Mouse (Mus musculus) thymus, adult 2 months (tissue): ENCODE measurements around the gene Pfkfb3.

Source experiments
- CTCF ChIP-seq: fragments of 200-500 bp; IDR thresholded peaks from 2 replicates; pipeline ENCODE4 v1.5.1; 2012; ENCODE audit warnings: mild to moderate bottlenecking, control low read depth, low read length, moderate library complexity, borderline replicate concordance; ENCODE audit not compliant: control insufficient read depth, poor library complexity, insufficient read depth; ENCODE audit errors: extremely low read depth
- POLR2A ChIP-seq: fragments of 200-500 bp; IDR thresholded peaks from 2 replicates; pipeline ENCODE4 v1.6.1; 2012; ENCODE audit warnings: mild to moderate bottlenecking, low read length, control low read depth, moderate library complexity; ENCODE audit not compliant: control insufficient read depth, poor library complexity, insufficient read depth; ENCODE audit errors: extremely low read depth

DNA sequence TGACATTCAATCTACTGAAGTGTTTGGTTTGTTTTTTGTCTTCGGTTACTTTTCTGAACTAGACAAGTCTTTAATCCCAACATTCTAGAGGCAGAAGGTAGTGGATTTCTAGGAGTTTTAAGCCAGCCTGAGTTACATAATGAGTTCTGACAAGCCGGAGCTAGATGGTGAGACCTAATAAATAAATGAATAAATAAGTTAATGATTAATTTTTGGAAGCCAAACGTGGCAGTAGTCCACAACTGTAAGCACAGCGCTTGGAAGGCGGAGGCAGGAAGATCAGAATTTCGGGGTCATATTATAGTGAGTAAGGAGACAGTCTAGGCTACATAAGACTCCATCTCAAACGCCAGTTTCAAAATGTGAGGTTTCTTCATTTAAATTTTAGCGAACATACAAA, 17.9 kb downstream of the Pfkfb3 start:
- TF ChIP-seq CTCF (no peak), POLR2A (no peak)
